Mouse (Mus musculus) lung, embryonic 14.5 days (tissue): ENCODE measurements around the gene Gm595. TPM values are rescaled to one million over a fixed set of nuclear protein-coding genes. Genes with fewer than 3 reads are reported as not detected.
A peak's percentile ranks its signal among the peaks of the same experiment; 100 is the strongest.

Experiments used
- ATAC-seq: fragments of 200-750 bp; cut with Nextera tagmentation; 2 replicates; pipeline ENCODE4 v1.8.0; 2017; ENCODE audit warnings: mild to moderate bottlenecking, moderate TSS enrichment, moderate library complexity; ENCODE audit not compliant: insufficient read depth
- DNase-seq: peaks from one replicate; pipeline ENCODE4 v3.0.0-alpha.2; 2015
- H3K27ac ChIP-seq: fragments of 300-500 bp; sonication (generic); 2 replicates; pipeline ENCODE4 v1.5.1; 2014; ENCODE audit warnings: low read depth, mild to moderate bottlenecking, moderate library complexity
- H3K27me3 ChIP-seq: fragments of 300-500 bp; sonication (generic); 2 replicates; pipeline ENCODE4 v1.6.1; 2014; ENCODE audit warnings: low read length, control low read depth; ENCODE audit not compliant: insufficient read depth
- H3K36me3 ChIP-seq: fragments of 300-500 bp; sonication (generic); 2 replicates; pipeline ENCODE4 v1.6.1; 2014; ENCODE audit warnings: control low read depth; ENCODE audit not compliant: insufficient read depth
- H3K4me1 ChIP-seq: fragments of 300-500 bp; sonication (generic); 2 replicates; pipeline ENCODE4 v1.6.1; 2014; ENCODE audit warnings: antibody characterized with exemption, control low read depth; ENCODE audit not compliant: insufficient read depth
- H3K4me2 ChIP-seq: fragments of 300-500 bp; sonication (generic); 2 replicates; pipeline ENCODE4 v1.6.1; 2014; ENCODE audit warnings: mild to moderate bottlenecking
- H3K4me3 ChIP-seq: fragments of 300-500 bp; sonication (generic); 2 replicates; pipeline ENCODE4 v1.5.1; 2014; ENCODE audit warnings: low read depth, low read length
- H3K9ac ChIP-seq: fragments of 300-500 bp; sonication (generic); 2 replicates; pipeline ENCODE4 v1.6.1; 2014
- H3K9me3 ChIP-seq: fragments of 300-500 bp; sonication (generic); 2 replicates; pipeline ENCODE4 v1.6.1; 2016; ENCODE audit warnings: low read depth, low read length, control low read depth
- CTCF ChIP-seq: IDR thresholded peaks from 2 replicates; pipeline ENCODE4 v1.5.1; 2016; ENCODE audit warnings: antibody characterized with exemption, low read depth
- WGBS: fragments of 180-500 bp; shearing (Covaris S2); extraction: QIAGEN DNeasy Blood & Tissue Kit; methylation state at CpG from one replicate; pipeline ENCODE4 v1.1.7; 2014; 5-methylcytosine and 5-hydroxymethylcytosine counted together
- polyA plus RNA-seq: library from polyadenylated mRNA; unstranded; fragments of >200 nt; fragmentation: Nextera tagmentation; extraction: Ambion mirVana; gene quantifications from 2 replicates; pipeline ENCODE4 v1.2.1, GENCODE M21; 2014

Gm595 gene
- not detected in 2 replicates for polyA plus RNA-seq

DNA sequence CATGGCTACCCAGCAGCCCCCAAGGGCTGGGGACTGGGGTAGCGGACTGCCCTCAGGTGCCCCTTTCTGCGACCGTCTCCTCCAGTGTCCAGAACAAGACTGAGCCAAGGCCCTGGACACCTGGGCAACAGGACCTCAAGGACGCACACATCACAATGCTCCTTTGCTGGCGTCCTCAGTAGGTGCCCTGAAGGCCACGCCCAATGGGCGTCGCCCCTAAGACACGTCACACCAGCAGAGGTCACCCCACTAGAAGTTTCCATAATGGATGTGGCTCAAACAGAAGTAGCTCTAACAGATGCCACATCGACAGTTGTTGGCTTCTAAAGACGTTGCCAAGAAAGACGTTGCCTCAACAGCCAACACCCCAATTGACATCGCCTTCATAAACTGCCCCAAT lies at the start of gene Gm595:
Gene Gm595, minus strand, starts transcription at position 101 of the 400 bp plus-strand sequence.
- no peaks in the 10 kb centered on the region for H3K36me3 ChIP-seq
- H3K27ac ChIP-seq = no peak within 1 kb of the TSS
- H3K4me1 ChIP-seq = no peaks in the 10 kb centered on the region
- ATAC-seq = no peak
- H3K4me3 ChIP-seq = no peak within 1 kb of the TSS
- no peak for TF ChIP-seq CTCF
- H3K9me3 ChIP-seq = no peaks in the 10 kb centered on the region
- 80% methylated on average over 13 of the region's 13 CpGs for WGBS
- H3K4me2 ChIP-seq = no peak within 1 kb of the TSS
- no peaks in the 10 kb centered on the region for H3K27me3 ChIP-seq
- no peak for DNase-seq
- H3K9ac ChIP-seq = no peak within 1 kb of the TSS

DNA sequence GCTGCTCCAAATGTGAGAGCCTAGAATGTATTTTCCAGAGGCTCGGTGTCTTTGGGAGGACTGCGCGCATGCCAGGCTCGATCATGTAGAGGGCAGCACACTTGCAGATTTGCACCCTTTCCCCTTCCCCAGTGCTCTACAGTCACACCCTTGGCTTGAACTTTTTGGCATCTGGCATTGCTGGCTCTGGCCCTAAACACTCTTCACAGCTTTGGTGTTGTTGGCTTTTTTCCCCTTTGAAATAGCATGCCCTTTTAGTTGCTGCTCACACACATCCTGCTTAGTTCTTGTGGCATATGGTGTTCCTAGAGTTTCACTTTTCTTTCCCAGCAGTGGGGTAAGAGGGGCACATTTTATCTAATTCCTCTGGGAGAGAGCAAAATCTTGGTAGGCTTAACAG lies 30.9 kb upstream of the Gm595 start:
- no peak for DNase-seq
- no peaks in the 10 kb centered on the region for H3K27me3 ChIP-seq
- 92% methylated on average over 4 of the region's 4 CpGs for WGBS
- H3K4me2 ChIP-seq = no peak overlapping the region
- no peaks in the 10 kb centered on the region for H3K9me3 ChIP-seq
- ATAC-seq = no peak
- H3K9ac ChIP-seq = no peak overlapping the region
- no peaks in the 10 kb centered on the region for H3K36me3 ChIP-seq
- TF ChIP-seq CTCF = no peak
- no peak overlapping the region for H3K27ac ChIP-seq
- no peaks in the 10 kb centered on the region for H3K4me1 ChIP-seq
- no peak overlapping the region for H3K4me3 ChIP-seq

DNA sequence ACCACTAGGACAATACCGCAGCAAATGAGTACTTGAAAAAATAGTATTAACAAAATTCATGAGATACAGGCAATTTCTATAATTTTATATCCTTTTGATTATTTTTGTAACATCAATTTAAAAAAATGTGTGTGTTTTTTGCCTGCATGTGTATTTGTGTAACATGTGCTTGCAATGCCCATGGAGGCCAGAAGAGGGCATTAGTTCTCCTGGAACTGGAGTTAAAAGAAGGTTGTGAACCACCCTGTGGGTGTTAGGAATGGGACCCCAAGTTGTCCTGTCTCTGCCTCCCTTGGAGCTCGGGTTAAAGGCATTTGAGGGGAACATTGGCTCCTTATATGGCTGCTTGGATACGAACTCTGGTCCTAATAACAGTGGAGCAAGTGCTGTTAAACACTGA lies 26.2 kb upstream of the Gm595 start:
- 0 out of 2 replicates have a peak, but pooled peaks have one; percentile 14 for TF ChIP-seq CTCF
- H3K36me3 ChIP-seq = no peaks in the 10 kb centered on the region
- H3K4me2 ChIP-seq = no peak overlapping the region
- no peaks in the 10 kb centered on the region for H3K27me3 ChIP-seq
- no peaks in the 10 kb centered on the region for H3K4me1 ChIP-seq
- H3K9ac ChIP-seq = no peak overlapping the region
- no peak overlapping the region for H3K27ac ChIP-seq
- H3K9me3 ChIP-seq = no peaks in the 10 kb centered on the region
- ATAC-seq (no peak), DNase-seq (no peak)
- no peak overlapping the region for H3K4me3 ChIP-seq
- 77% methylated on average over 3 of the region's 3 CpGs for WGBS

DNA sequence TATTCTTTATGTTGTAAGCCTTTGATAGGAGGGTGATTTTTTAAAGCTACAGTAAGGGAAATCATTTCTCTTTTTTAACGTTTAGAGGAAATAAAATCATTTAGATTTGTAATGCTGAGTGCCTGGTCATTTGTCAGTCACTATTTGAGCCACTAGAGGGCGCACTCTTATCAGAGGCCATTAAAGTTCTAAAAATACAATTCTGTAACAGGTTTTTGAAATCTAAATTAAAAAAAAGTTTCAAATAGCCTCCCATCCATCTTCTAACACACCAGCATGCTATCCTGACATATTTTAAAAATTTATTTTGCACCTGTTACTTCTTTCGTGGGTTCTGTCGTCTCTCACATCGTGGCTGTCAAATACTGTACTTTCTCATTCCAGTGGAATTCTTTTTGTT lies 22.0 kb upstream of the Gm595 start:
- Histone ChIP-seq H3K9ac (no peak overlapping the region), H3K4me2 (no peak overlapping the region), H3K4me1 (no peaks in the 10 kb centered on the region), H3K36me3 (no peaks in the 10 kb centered on the region), H3K27me3 (no peaks in the 10 kb centered on the region), H3K9me3 (no peaks in the 10 kb centered on the region), H3K4me3 (no peak overlapping the region), H3K27ac (no peak overlapping the region)
- TF ChIP-seq CTCF = peak; percentile 59
- DNase-seq = peak; percentile 65
- WGBS = 45% methylated on average over 5 of the region's 5 CpGs
- no peak for ATAC-seq

DNA sequence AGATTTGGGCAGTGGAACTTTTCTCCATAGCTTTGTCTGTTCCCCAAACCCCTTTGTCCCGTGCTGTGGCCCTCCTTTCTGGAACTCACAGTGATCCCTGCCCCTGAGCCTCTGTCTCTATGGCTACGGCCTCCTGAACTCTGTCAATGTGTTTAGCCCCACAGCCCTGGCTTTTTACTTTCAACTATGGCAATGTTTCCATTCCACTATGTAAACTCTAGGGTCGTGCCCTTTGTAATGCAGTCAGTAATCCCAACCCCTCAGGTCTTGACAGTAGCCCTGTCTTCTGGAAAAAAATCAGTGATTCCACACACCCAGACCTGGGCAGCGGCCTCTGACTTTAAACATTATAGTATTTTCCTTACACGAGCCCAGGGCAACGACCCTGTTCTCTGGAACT lies 19.3 kb upstream of the Gm595 start:
- TF ChIP-seq CTCF = no peak
- DNase-seq (no peak), ATAC-seq (no peak)
- H3K27ac ChIP-seq = no peak overlapping the region
- H3K4me2 ChIP-seq = no peak overlapping the region
- H3K9me3 ChIP-seq = no peaks in the 10 kb centered on the region
- H3K4me1 ChIP-seq = no peaks in the 10 kb centered on the region
- no peak overlapping the region for H3K9ac ChIP-seq
- 43% methylated on average over 6 of the region's 6 CpGs for WGBS
- no peaks in the 10 kb centered on the region for H3K27me3 ChIP-seq
- no peak overlapping the region for H3K4me3 ChIP-seq
- no peaks in the 10 kb centered on the region for H3K36me3 ChIP-seq

DNA sequence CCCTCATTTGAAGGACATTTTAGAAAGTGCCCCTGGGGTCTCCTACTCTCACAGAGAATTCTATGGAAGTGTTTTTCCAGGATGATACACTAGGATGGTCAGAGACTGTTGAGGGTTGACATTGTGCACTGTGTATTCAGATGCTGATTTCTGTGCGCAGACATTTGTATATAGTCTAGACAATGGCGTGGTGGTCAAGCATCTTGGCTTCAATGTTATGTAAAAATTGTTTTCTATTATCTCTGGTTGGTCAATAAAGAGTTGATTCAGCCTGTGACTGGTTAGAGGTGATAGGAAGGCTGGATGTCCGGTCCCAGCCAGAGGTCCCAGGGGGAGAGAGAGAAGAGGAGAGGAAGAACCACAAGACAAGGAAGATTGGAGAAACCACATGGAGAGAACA lies 16.4 kb upstream of the Gm595 start:
- Histone ChIP-seq H3K27me3 (no peaks in the 10 kb centered on the region), H3K27ac (no peak overlapping the region), H3K4me3 (no peak overlapping the region), H3K4me2 (no peak overlapping the region), H3K36me3 (no peaks in the 10 kb centered on the region), H3K4me1 (no peaks in the 10 kb centered on the region), H3K9me3 (no peaks in the 10 kb centered on the region), H3K9ac (no peak overlapping the region)
- TF ChIP-seq CTCF = no peak
- WGBS = 80% methylated on average over 3 of the region's 3 CpGs
- DNase-seq (no peak), ATAC-seq (no peak)

DNA sequence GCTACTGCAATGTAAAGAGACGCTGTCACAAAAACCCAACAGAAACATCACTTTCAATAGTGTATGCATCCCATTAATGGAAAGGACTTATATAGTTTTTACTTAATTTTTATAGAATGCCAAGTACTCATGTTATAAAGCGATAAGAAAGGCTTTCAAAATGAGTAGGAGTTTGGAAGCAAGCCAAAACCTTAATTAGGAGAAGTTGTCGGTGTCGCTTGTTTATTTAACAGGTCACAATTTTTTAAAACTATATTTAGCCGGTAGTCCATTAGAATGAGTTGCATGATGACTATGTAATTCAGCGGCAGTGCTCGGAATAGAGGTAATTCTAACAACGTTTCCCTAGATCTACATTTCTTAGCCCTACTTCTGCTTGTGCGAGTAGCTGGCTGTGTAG lies 12.7 kb upstream of the Gm595 start:
- Histone ChIP-seq H3K36me3 (no peaks in the 10 kb centered on the region), H3K27ac (no peak overlapping the region), H3K9me3 (no peaks in the 10 kb centered on the region), H3K4me2 (no peak overlapping the region), H3K4me3 (no peak overlapping the region), H3K9ac (no peak overlapping the region), H3K27me3 (no peaks in the 10 kb centered on the region), H3K4me1 (no peaks in the 10 kb centered on the region)
- ATAC-seq = no peak
- 78% methylated on average over 9 of the region's 9 CpGs for WGBS
- DNase-seq = no peak
- no peak for TF ChIP-seq CTCF

DNA sequence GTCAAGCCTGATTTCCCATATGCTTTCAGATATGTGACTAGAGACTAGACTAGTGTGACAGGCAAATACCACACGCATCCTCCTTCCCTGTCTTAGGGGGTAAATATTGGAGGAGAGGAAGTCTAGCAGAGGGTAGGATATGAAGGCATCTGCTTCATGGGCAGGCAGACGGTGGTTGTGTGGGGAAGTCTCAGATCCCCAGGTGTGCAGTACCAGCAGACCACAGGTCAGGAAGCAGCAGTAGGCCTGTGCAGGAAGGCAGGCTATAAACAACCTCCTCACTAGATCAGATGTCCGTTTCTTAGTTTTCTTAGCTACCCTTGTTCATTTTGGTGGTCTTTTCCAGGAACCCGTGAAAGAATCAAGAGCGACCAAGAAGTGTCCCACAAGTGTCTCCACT lies 7.1 kb upstream of the Gm595 start:
- no peak overlapping the region for H3K27ac ChIP-seq
- ATAC-seq (no peak), DNase-seq (no peak)
- no peaks in the 10 kb centered on the region for H3K36me3 ChIP-seq
- H3K9me3 ChIP-seq = no peaks in the 10 kb centered on the region
- no peaks in the 10 kb centered on the region for H3K27me3 ChIP-seq
- H3K4me2 ChIP-seq = no peak overlapping the region
- no peaks in the 10 kb centered on the region for H3K4me1 ChIP-seq
- 86% methylated on average over 5 of the region's 5 CpGs for WGBS
- no peak for TF ChIP-seq CTCF
- no peak overlapping the region for H3K4me3 ChIP-seq
- no peak overlapping the region for H3K9ac ChIP-seq

Other genes with a start within 250 kb of the Gm595 start
- gene Gpr119, start 203.2 kb downstream of the Gm595 start, polyA plus RNA-seq = not detected in 2 replicates
- 21.9 and 27.6 TPM in 2 replicates for gene Rbmx2, start 182.7 kb downstream of the Gm595 start, polyA plus RNA-seq